Mouse (Mus musculus) ES-Bruce4 (cell line): ENCODE results near the gene Wdr76. TPM values are rescaled to one million over a fixed set of nuclear protein-coding genes. Genes with fewer than 3 reads are reported as not detected.
"Not testable (repeated sequence)": the region's sequence is repeated elsewhere in the genome, so short reads cannot be mapped to it uniquely, and the experiment has no call there.

Experiments
- H3K27ac ChIP-seq: 2 replicates; pipeline ENCODE4 v1.5.1; 2012; ENCODE audit warnings: low read length, inconsistent platforms; ENCODE audit not compliant: insufficient read depth
- H3K27me3 ChIP-seq: 2 replicates; pipeline ENCODE4 v1.6.1; 2012; ENCODE audit warnings: mild to moderate bottlenecking, low read length, inconsistent platforms; ENCODE audit not compliant: control insufficient read depth, poor library complexity, insufficient read depth, severe bottlenecking
- H3K36me3 ChIP-seq: 2 replicates; pipeline ENCODE4 v1.6.1; 2012; ENCODE audit warnings: inconsistent platforms, mild to moderate bottlenecking, low read length, moderate library complexity; ENCODE audit not compliant: control insufficient read depth, poor library complexity, insufficient read depth, severe bottlenecking
- H3K4me1 ChIP-seq: one replicate; pipeline ENCODE4 v1.8.1; 2011; ENCODE audit warnings: low read length; ENCODE audit not compliant: control insufficient read depth, insufficient read depth
- H3K4me3 ChIP-seq: 2 replicates; pipeline ENCODE4 v1.5.1; 2011; ENCODE audit warnings: low read depth, mild to moderate bottlenecking, low read length
- H3K9ac ChIP-seq: 2 replicates; pipeline ENCODE4 v1.6.1; 2012; ENCODE audit warnings: low read depth, mild to moderate bottlenecking, inconsistent platforms; ENCODE audit not compliant: poor library complexity, severe bottlenecking
- H3K9me3 ChIP-seq: replicated peaks from 2 replicates; pipeline ENCODE4 v1.6.1; 2012; ENCODE audit warnings: mild to moderate bottlenecking, low read length, inconsistent platforms; ENCODE audit not compliant: control insufficient read depth, poor library complexity, insufficient read depth, severe bottlenecking
- CTCF ChIP-seq: IDR thresholded peaks from one replicate; pipeline ENCODE4 v1.8.1; 2011; ENCODE audit warnings: low read depth, low read length
- EP300 ChIP-seq: IDR thresholded peaks from 2 replicates; pipeline ENCODE4 v1.6.1; 2011; ENCODE audit warnings: low read depth, low read length; ENCODE audit not compliant: insufficient read depth
- POLR2A ChIP-seq: IDR thresholded peaks from one replicate; pipeline ENCODE4 v1.8.1; 2011; ENCODE audit warnings: low read length; ENCODE audit not compliant: insufficient read depth
- polyA plus RNA-seq: library from polyadenylated mRNA; stranded (reverse); fragments of >200 nt; gene quantifications from 2 replicates; pipeline ENCODE4 v1.2.4, GENCODE M21; 2011; ENCODE audit warnings: low read depth; ENCODE audit not compliant: missing spikeins, insufficient read depth, insufficient read length

Wdr76 gene
- 40.6 and 41.2 TPM in 2 replicates for polyA plus RNA-seq

- peak; percentile 89 for TF ChIP-seq POLR2A
- TF ChIP-seq EP300 = 0 out of 2 replicates have a peak, but pooled peaks have one; percentile 46
- not testable (repeated sequence) for H3K9me3 ChIP-seq, H3K27ac ChIP-seq, H3K4me1 ChIP-seq, H3K27me3 ChIP-seq, H3K36me3 ChIP-seq
- Histone ChIP-seq H3K4me3 (peak within 1 kb of the TSS; percentile 84), H3K9ac (peak within 1 kb of the TSS; percentile 82)
Measured at GRCm38 (mm10) chr2:121505942-121506882, at the start of gene Wdr76, which contains the start of gene Mfap1a. Wdr76 (plus strand) TSS chr2:121506723. Mfap1a (minus strand) TSS chr2:121506665.

- no peak overlapping the region for H3K27ac ChIP-seq
- no peaks in the 10 kb centered on the region for H3K27me3 ChIP-seq
- TF ChIP-seq POLR2A = no peak
- TF ChIP-seq CTCF = no peak
- no peak for TF ChIP-seq EP300
- H3K36me3 ChIP-seq = peaks cover 15% of the 10 kb centered on the region
- H3K9ac ChIP-seq = no peak overlapping the region
- no peak overlapping the region for H3K4me3 ChIP-seq
- no peaks in the 10 kb centered on the region for H3K4me1 ChIP-seq
- H3K9me3 ChIP-seq = no peaks in the 10 kb centered on the region
Measured at GRCm38 (mm10) chr2:121460071-121460470, 46.5 kb upstream of the Wdr76 start.

GRCm38 (mm10) chr2:121468982-121469381 lies 37.5 kb upstream of the Wdr76 start:
- not testable (repeated sequence) for H3K9me3 ChIP-seq, H3K27ac ChIP-seq, H3K9ac ChIP-seq, H3K4me3 ChIP-seq, H3K4me1 ChIP-seq, H3K27me3 ChIP-seq, H3K36me3 ChIP-seq

GRCm38 (mm10) chr2:121472783-121473182 lies 33.7 kb upstream of the Wdr76 start:
- not testable (repeated sequence) for H3K4me3 ChIP-seq

GRCm38 (mm10) chr2:121473301-121474179 lies 33.0 kb upstream of the Wdr76 start, which contains the start of gene Mfap1b:
Mfap1b (minus strand) TSS chr2:121474067.
- not testable (repeated sequence) for H3K27me3 ChIP-seq, H3K4me1 ChIP-seq, H3K27ac ChIP-seq, H3K36me3 ChIP-seq, H3K9me3 ChIP-seq
- TF ChIP-seq POLR2A = peak; percentile 81
- peak within 1 kb of the TSS; percentile 53 for H3K9ac ChIP-seq
- H3K4me3 ChIP-seq = peak within 1 kb of the TSS; percentile 82

More at GRCm38 (mm10) chr2:121472783-121473182, 33.7 kb upstream of the Wdr76 start:
- not testable (repeated sequence) for H3K27ac ChIP-seq, H3K9me3 ChIP-seq, H3K27me3 ChIP-seq, H3K4me1 ChIP-seq, H3K36me3 ChIP-seq, H3K9ac ChIP-seq

- no peak for TF ChIP-seq EP300
- Histone ChIP-seq H3K27ac (no peak overlapping the region), H3K27me3 (no peaks in the 10 kb centered on the region), H3K4me1 (no peaks in the 10 kb centered on the region), H3K9me3 (no peaks in the 10 kb centered on the region), H3K36me3 (peaks cover 2% of the 10 kb centered on the region; the same call in 1 of the 2 replicates), H3K9ac (peak overlapping the region; percentile 53), H3K4me3 (peak overlapping the region; percentile 82)
Measured at GRCm38 (mm10) chr2:121474180-121474535, 32.4 kb upstream of the Wdr76 start.

GRCm38 (mm10) chr2:121475306-121475705 lies 31.2 kb upstream of the Wdr76 start:
- not testable (repeated sequence) for H3K4me3 ChIP-seq, H3K27ac ChIP-seq, H3K9me3 ChIP-seq, H3K9ac ChIP-seq, H3K4me1 ChIP-seq, H3K36me3 ChIP-seq, H3K27me3 ChIP-seq
